Mouse (Mus musculus) layer of hippocampus, adult 9-10 months (tissue): ENCODE measurements around the gene Il22ra2.
"Not testable (repeated sequence)": the region's sequence is repeated elsewhere in the genome, so short reads cannot be mapped to it uniquely, and the experiment has no call there.

Source experiments
- DNase-seq: peaks from one replicate; pipeline ENCODE4 v3.0.0; 2022; ENCODE audit warnings: low spot score

Il22ra2 gene

GRCm38 (mm10) chr10:19601502-19601901 is 20.3 kb upstream of the Il22ra2 start:
- not testable (repeated sequence) for DNase-seq

GRCm38 (mm10) chr10:19603231-19603630 is 18.6 kb upstream of the Il22ra2 start:
- no peak for DNase-seq

GRCm38 (mm10) chr10:19609125-19609524 is 12.7 kb upstream of the Il22ra2 start:
- DNase-seq, result no peak

DNA sequence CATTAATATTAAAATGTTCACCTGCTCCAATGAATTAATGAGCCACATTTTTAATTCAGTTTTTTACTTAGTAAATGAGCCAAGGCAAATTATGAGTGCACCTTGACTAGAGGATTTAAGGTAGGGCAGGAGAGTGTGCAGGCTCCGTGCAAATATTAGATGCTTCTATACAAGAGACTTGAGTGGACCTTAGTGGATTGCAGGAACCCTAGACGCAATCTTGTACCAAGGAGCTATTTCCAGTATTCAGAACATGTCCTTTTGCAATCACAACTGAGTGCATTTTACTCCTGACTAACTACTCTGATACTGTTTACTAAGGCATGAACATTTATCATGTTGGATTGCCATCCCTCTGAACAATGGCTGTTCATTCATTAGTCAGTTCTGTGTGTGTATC is 10.2 kb upstream of the Il22ra2 start:
- no peak for DNase-seq

DNA sequence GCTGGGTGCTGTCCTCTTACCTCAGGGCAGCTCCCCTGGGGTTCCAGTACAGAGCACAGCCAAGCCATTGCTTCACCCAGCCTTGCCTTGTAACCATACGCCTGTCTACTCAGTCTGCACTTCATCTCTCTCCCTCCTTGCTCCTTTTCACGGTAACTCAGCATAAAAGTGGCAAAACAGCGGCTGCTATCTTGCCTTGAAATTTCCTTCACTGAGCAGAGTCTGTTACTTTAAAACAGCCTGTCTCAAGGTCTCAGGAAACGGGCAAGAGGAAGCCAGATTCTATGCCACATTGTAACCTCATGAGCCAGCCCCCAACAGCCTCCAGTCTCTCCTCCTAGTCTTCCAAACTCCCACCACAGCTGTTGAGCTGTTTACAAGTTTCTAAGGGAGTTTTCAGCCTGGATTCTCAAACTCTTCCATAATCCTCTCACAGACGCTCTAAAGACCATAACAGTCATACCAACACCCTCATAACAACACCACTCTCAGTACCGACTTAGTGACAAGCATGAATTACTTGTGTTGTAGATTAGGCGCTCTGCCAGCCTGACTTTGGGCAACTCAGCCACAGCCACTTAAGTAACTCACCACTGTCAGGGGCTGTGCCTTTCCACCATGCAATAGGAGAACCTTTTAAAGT is 8.6 kb upstream of the Il22ra2 start:
- no peak for DNase-seq

GRCm38 (mm10) chr10:19619736-19620135 is 2.1 kb upstream of the Il22ra2 start:
- no peak for DNase-seq

DNA sequence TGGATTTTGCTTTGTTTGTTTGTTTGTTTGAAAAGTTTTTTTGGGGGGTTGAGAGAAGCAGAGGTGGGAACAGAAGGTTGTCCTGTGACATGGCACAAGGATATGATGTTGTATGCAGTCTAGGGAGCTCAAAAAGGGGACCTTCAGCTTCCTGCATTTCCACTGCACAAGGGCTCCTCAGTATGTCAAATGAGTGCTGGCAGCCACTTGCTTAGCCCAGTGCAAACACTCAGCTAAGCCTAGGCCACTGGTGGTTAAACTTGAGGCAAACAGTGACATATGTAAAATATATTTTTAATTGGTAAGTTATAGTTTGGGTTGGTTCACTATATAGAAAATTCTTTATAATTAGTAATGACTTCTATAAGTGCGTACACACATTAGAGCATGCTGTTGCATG is 2.8 kb downstream of the Il22ra2 start:
- DNase-seq, result no peak

- no peak for DNase-seq
Observed at GRCm38 (mm10) chr10:19627342-19627741, 5.5 kb downstream of the Il22ra2 start.

DNA sequence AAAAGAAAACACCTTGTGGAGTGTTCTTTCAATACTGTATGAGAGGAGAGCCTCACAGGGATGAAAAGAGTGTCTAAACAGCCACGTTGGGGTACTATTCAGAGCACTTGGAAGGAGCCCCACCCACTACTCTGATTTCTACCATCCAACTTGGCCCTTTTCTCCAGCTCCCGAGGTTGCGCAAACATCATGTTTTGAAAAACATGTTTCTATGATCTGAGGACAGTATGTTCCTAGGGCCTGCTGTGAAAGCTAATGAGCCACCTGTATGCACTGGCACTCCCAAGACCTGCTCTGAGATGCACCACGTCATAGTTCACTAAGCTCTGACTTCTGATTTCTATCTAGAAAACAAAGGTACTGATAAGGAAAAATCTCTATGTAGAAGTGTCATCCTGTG is 6.0 kb downstream of the Il22ra2 start:
- no peak for DNase-seq

DNA sequence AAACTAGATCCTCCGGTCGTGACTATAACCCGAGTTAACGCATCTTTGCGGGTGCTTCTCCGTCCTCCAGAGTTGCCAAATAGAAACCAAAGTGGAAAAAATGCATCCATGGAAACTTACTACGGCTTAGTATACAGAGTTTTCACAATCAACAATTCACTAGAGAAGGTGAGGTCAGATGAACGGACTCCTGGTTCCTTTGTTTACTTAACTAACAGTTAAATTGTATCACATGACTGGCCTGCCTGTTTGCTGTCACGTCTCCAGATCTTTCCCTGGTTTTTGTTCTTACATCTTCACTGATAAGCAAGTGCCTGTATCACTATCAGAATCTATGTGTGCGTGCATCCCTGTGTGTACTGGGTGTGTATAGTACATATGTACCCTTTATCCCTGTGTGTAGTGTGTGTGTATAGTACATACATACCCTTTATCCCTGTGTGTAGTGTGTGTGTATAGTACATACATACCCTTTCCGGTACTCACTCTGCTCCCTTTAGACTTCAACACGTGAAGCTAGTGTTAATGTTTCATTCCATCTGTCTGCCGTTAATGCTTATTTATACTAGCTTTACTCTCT is 9.9 kb downstream of the Il22ra2 start:
- no peak for DNase-seq

- no peak for DNase-seq
Observed at GRCm38 (mm10) chr10:19638851-19639250, 17.1 kb downstream of the Il22ra2 start.

GRCm38 (mm10) chr10:19639630-19640029 is 17.8 kb downstream of the Il22ra2 start:
- DNase-seq, result no peak

GRCm38 (mm10) chr10:19645119-19645518 is 23.3 kb downstream of the Il22ra2 start:
- DNase-seq, result no peak

DNA sequence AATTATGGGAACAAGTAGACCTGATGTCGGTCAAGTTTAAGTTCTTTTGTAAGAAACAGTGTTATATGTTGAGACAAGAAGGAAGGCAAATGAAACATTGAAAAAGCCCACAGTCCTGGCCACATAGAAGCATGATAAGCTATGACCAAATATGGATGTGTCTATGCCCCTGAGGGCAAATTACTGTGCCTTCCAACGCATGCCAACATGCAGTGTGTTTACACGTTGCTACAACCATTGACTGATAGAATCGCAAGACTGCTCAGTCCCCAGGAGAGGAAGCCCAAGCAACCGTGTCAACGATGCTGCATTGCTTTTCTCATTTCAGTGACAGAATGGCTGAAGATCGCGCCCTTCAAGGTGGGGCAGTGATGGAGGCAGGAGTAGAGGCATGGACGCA is 35.6 kb downstream of the Il22ra2 start:
- no peak for DNase-seq

- DNase-seq, result no peak
Observed at GRCm38 (mm10) chr10:19659953-19660352, 38.2 kb downstream of the Il22ra2 start.

DNA sequence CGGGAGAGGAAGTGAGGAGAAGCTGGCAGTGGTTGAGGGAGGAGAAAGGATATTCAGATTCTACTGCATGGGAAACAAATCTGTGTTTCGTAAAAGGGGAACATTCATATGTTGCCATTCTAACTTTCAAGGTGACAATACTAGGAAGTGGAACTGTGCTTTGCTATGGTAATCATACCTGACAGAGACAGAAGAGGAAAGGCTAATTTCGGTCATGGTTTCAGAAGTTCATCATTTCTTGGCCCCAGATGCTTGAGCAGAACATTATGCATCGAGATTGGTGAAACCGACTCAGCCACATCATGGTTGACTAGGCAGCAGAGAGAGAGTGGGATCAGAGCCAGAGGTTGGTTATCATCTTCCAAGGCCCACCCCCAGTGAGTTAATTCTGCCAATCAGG is 47.2 kb downstream of the Il22ra2 start:
- DNase-seq, result no peak

DNA sequence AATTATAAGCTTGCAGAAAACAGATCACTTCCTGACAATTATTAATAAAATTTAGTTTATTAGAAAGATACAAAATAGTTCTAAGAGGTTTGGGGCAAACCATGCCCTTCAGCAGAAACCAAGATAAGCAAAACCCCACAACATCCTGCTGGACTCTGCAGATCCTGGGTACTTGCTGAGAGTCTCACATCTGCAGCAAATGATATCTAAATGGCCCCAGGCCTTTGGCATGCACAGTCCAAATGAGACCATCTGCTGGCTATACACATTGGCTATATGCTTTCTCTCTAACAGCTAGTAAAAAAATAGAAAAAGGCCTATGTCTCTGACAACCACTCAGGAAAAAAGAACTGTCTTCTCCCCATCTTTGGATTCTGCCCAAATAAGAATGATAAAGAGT is 50.2 kb downstream of the Il22ra2 start:
- no peak for DNase-seq

DNA sequence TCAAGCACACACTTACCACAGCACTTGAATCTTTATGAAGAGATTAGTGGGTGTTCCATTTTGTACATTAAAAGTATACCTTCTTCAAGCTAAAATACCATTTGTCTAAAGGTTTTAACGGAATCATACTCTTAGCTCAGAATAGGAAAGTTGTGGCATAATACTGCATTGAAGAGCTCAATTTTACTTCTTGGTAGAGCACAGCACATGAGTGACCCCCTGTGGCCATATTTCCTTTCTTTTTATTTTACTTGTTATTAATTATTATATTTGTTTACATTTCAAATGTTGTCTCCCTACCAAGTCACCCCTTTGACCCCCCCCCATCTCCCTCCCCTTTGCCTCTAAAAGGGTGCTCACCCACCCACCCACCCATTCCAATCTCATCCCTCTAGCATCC is 51.3 kb downstream of the Il22ra2 start:
- no peak for DNase-seq
